Mouse (Mus musculus) layer of hippocampus, adult 2 months (tissue): ENCODE results near the gene Mfrp. TPM values are rescaled to one million over a fixed set of nuclear protein-coding genes. Genes with fewer than 3 reads are reported as not detected.

Source experiments
- DNase-seq, 2 experiments: peaks; one replicate each; pipeline ENCODE4 v3.0.0; 2022; ENCODE audit warnings: low spot score in 2 of 2
- H3K27ac ChIP-seq: fragments of 200-600 bp; 2 replicates; pipeline ENCODE4 v1.8.1; 2022
- H3K4me3 ChIP-seq: fragments of 200-600 bp; 2 replicates; pipeline ENCODE4 v1.8.1; 2022; ENCODE audit warnings: mild to moderate bottlenecking
- CTCF ChIP-seq: fragments of 200-600 bp; conservative IDR thresholded peaks from 2 replicates; pipeline ENCODE4 v1.8.1; 2022; ENCODE audit warnings: antibody characterized with exemption, mild to moderate bottlenecking, moderate library complexity
- total RNA-seq, 2 experiments: library from RNA; stranded (reverse); gene quantifications; 2 replicates each; pipeline ENCODE4 v1.2.3; 2021

Gene Mfrp
- total RNA-seq, 2 experiments from 2014 or later = 1.3 TPM; not detected in 1

GRCm38 (mm10) chr9:44130581-44131275 is 29.2 kb downstream of the Mfrp start:
- Histone ChIP-seq H3K4me3 (peak overlapping the region; percentile 29), H3K27ac (peak overlapping the region; percentile 75)
- DNase-seq = no peak

GRCm38 (mm10) chr9:44131276-44131590 is 29.7 kb downstream of the Mfrp start:
- H3K27ac ChIP-seq = peak overlapping the region; percentile 54
- H3K4me3 ChIP-seq = no peak overlapping the region
- no peak for DNase-seq
- TF ChIP-seq CTCF = no peak

More at GRCm38 (mm10) chr9:44130581-44131275, 29.2 kb downstream of the Mfrp start:
- TF ChIP-seq CTCF = no peak

DNA sequence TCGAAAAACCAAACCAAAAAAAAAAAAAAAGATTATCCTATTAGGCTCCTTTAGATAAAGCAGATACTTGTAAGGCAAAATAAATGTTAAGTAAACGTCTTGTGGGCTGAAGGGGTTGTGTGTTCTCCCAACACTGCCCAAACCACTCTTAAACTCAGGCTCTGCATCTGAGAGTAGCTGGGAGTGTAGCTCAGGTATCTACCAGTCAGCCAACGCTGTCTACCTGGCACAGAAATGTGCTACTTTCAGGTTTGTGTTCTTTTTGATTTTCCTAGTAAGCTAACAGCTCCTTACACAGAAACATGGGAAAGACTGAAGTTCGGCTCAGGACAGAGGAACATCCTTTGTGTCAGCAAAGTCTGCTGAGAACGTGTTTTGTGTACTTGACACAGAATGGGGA is 30.7 kb downstream of the Mfrp start:
- no peak overlapping the region for H3K4me3 ChIP-seq
- no peak for DNase-seq
- no peak overlapping the region for H3K27ac ChIP-seq
- TF ChIP-seq CTCF = no peak

DNA sequence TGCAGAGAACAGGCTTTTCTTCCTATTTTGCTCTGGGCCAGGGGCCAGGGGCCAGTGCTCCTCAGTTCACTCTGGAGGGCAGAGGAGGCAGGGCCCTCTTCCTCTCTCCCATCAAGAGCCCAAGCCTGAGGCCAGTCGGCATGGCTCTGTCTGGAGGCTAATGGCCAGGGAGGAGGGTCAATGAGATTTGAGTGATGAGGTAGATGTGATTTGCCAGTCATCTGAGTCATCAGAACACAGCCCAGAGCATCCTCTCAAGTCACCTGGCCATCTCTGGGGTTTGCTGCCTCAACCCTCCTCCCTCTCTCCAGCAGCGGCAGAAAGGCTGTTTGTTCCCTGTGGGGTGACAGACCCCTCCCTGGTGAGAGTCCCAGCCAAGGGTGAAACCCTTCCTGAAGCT is 31.8 kb downstream of the Mfrp start:
- peak overlapping the region; percentile 54; the same call in 1 of the 2 replicates for H3K4me3 ChIP-seq
- no peak for TF ChIP-seq CTCF
- no peak for DNase-seq
- peak overlapping the region; percentile 37 for H3K27ac ChIP-seq

DNA sequence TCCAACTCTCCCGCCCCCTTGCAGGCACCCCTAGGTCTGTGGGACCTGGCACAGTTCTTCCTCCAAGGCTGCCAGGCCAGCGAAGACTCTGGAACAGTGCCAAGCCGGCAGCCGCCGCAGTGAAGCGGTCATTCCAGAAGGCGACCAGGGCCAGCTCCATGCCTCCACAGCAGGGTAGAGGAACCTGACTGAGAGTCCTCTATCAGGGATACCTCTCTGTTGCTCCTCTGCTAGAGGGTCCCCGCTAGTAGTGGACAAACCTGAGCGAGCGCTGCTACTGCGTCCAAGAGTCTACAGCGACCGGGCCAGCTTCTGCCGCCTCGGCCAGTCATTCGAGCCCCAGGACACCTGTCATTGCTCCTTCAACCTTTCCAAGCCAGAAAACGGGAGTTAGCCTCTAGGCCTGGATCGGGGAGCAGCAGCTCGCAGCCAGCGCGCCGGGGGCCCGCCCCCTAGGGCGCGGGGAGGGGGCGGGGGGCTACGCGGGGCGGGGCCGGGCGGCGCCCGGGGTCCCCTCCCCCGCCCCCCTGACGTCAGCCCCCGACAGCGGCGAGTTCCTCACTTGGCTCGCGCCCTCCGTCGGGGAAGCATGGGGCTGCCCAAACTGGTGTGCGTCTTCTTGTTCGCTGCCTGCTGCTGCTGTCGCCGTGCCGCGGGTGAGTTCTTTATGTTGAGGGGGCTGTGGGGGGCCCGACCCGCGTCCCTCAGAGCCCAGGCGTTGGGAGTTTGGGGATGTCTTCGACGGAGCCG is 32.7 kb downstream of the Mfrp start, which contains the start of gene Mcam:
TSS of gene Mcam (plus strand) at position 369 of the 750 bp plus-strand sequence.
- no peak for TF ChIP-seq CTCF
- Histone ChIP-seq H3K4me3 (peak within 1 kb of the TSS; percentile 54), H3K27ac (peak within 1 kb of the TSS; percentile 72)
- no peak for DNase-seq

GRCm38 (mm10) chr9:44134851-44135730 is 33.6 kb downstream of the Mfrp start:
- Histone ChIP-seq H3K4me3 (peak overlapping the region; percentile 54), H3K27ac (peak overlapping the region; percentile 72)
- TF ChIP-seq CTCF = no peak
- DNase-seq = no peak

DNA sequence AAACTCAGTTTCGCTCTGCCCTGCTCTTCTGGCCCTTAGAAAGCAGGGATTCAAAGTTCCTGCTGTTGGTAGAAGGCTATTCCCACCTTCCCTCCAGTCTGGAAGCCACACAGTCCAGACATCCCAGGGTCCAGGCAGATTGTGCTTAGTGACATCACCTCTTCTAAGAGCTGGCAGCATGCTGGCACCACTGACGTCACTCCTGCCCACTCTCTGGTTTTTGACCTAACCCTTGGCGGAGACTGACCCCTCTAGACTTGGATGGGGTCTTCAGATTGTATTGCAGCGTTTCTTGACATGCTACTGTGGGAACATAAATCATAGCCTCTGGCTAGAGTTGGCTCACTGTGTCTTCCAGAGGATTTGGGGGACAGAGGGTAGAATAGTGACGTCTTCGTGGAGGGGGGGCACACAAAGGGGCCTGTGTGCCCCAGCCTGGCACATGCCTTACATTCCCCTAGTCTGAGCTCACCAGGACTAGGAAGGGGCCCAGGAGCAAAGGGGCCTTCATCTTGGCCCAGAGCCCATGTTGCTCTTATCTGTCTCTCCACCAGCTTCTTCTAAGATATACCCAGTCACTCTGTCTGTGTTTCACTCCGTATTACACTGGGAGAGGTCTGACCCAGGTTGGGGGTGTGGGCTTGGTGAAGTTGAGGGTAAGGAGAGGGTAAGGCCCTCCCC is 34.3 kb downstream of the Mfrp start:
- no peak for TF ChIP-seq CTCF
- no peak for DNase-seq
- no peak overlapping the region; the same call in 1 of the 2 replicates for H3K4me3 ChIP-seq
- peak overlapping the region; percentile 72; the same call in 1 of the 2 replicates for H3K27ac ChIP-seq

DNA sequence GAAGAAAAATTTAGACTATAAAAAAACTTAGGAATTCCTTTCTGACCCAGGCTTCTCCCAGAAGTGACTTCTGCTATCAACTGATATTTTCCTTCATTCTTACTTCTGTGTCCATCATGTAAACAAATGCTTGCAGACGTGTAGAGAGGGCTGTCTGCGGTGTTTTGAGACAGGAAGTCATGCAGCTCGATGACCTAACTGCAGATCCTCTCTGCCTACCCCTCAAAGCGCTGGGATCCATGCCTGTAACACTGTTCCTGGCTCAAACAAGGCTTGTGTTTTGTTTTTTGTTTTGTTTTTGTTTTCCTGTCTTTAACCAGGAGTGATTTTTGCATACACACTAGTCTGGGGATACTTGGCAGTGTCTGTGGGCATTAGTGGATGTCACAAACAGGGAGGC is 36.3 kb downstream of the Mfrp start:
- no peak for DNase-seq
- no peak for TF ChIP-seq CTCF
- no peak overlapping the region for H3K27ac ChIP-seq
- no peak overlapping the region for H3K4me3 ChIP-seq

- no peak for DNase-seq
- H3K4me3 ChIP-seq = no peak overlapping the region
- TF ChIP-seq CTCF = no peak
- peak overlapping the region; percentile 6; the same call in 1 of the 2 replicates for H3K27ac ChIP-seq
Observed at GRCm38 (mm10) chr9:44141951-44142350, 40.4 kb downstream of the Mfrp start.

DNA sequence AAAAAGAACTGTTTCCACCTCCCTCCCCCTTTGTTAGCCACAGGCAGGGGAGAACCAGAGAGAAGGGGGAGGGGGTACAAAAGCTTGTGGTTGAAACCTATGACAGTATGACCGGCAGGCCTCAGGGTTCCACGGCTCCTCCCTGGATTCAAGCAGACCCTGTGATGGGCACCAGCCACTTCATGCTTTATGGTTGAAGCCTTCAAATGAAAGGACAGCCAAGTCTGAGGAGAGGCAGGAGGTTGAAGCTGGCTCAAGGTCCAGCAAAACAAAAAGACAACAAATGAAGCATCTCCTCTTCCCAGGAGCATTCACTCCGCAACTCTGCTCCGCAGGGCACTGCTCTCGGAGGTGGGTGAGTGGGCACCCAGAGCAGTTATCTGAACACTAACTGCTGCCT is 41.9 kb downstream of the Mfrp start:
- H3K4me3 ChIP-seq = no peak overlapping the region
- H3K27ac ChIP-seq = peak overlapping the region; percentile 46; the same call in 1 of the 2 replicates
- no peak for TF ChIP-seq CTCF
- no peak for DNase-seq

DNA sequence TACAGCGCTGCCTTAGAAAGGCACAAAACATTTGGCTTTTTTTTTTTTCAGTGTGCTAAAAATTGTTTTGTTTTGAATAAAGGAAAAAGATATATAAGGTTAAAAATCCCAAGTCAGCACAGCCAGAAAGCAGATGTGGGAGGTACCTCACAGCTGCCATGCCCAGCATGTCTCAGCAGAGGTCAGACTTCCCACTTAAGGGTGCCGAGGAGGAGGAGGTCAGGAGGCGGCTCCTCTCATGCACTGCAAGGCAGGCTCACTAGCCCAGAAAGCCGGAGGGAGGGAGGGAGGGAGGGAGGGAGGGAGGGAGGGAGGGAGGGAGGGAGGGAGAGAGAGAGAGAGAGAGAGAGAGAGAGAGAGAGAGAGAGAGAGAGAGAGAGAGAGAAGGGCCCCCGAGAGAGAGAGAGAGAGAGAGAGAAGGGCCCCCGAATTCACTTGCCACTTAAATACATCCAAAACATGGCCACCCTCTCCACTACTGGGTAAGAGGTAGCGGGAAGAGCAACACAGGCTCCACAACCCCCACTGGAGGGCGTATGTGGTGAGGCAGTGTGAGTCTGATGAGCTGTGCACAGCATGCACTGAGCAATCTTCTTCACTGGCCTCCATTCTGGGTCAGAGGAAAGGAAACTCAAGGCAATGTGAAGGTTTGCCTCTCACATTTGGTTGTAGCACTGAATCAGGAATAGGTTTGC is 42.6 kb downstream of the Mfrp start:
- Histone ChIP-seq H3K4me3 (no peak overlapping the region), H3K27ac (peak overlapping the region; percentile 46; the same call in 1 of the 2 replicates)
- DNase-seq = no peak

DNA sequence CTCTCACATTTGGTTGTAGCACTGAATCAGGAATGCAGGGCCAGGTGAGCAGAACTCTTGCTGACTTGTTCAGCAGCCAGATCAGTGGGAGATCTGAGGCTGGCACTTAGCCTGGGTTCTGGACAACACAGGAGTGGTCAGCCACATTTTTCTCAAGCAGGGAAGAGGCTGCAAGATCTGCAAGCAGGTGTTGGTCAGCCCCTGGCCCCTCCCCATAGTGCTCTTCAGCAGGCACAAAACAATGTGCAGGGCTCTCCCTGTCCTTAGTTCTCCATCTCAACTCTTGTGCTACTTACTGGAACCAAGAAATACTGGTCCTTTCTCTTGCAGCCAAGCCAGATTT is 43.2 kb downstream of the Mfrp start:
- no peak overlapping the region for H3K27ac ChIP-seq
- no peak for DNase-seq
- no peak overlapping the region for H3K4me3 ChIP-seq
- no peak for TF ChIP-seq CTCF

More for the DNA sequence above, 42.6 kb downstream of the Mfrp start:
- TF ChIP-seq CTCF = peak; percentile 54
